Mouse (Mus musculus) liver, postnatal 0 days (tissue): ENCODE data around the gene Mier1. TPM values are rescaled to one million over a fixed set of nuclear protein-coding genes. Genes with fewer than 3 reads are reported as not detected.
A peak's percentile ranks its signal among the peaks of the same experiment; 100 is the strongest.

ENCODE experiments used
- ATAC-seq: fragments of 200-750 bp; cut with Nextera tagmentation; 2 replicates; pipeline ENCODE4 v1.8.0; 2017; ENCODE audit warnings: mild to moderate bottlenecking, moderate library complexity
- DNase-seq: peaks from one replicate; pipeline ENCODE4 v3.0.0-alpha.2; 2016
- H3K27ac ChIP-seq: fragments of 300-500 bp; sonication (generic); 2 replicates; pipeline ENCODE4 v1.5.1; 2014; ENCODE audit warnings: antibody characterized with exemption, moderate library complexity, mild to moderate bottlenecking, low read depth
- H3K27me3 ChIP-seq: fragments of 300-500 bp; sonication (generic); 2 replicates; pipeline ENCODE4 v1.6.1; 2014; ENCODE audit warnings: low read length, control low read depth, mixed read lengths; ENCODE audit not compliant: insufficient read depth
- H3K36me3 ChIP-seq: fragments of 300-500 bp; sonication (generic); replicated peaks from 2 replicates; pipeline ENCODE4 v1.6.1; 2014; ENCODE audit warnings: mild to moderate bottlenecking, control low read depth, low read length, moderate library complexity, mixed read lengths; ENCODE audit not compliant: insufficient read depth
- H3K4me1 ChIP-seq: fragments of 300-500 bp; sonication (generic); 2 replicates; pipeline ENCODE4 v1.6.1; 2014; ENCODE audit warnings: antibody characterized with exemption, mild to moderate bottlenecking, control low read depth; ENCODE audit not compliant: insufficient read depth
- H3K4me2 ChIP-seq: fragments of 300-500 bp; sonication (generic); 2 replicates; pipeline ENCODE4 v1.6.1; 2014; ENCODE audit warnings: low read depth, mild to moderate bottlenecking, low read length, moderate library complexity, mixed read lengths
- H3K4me3 ChIP-seq: fragments of 300-500 bp; sonication (generic); 2 replicates; pipeline ENCODE4 v1.5.1; 2014; ENCODE audit warnings: low read depth, low read length
- H3K9ac ChIP-seq: fragments of 300-500 bp; sonication (generic); replicated peaks from 2 replicates; pipeline ENCODE4 v1.6.1; 2014; ENCODE audit warnings: mild to moderate bottlenecking, moderate library complexity
- H3K9me3 ChIP-seq: fragments of 300-500 bp; sonication (generic); 2 replicates; pipeline ENCODE4 v1.6.1; 2016; ENCODE audit warnings: mild to moderate bottlenecking, control low read depth, low read length, mixed read lengths
- CTCF ChIP-seq: sonication (generic); IDR thresholded peaks from 2 replicates; pipeline ENCODE4 v1.5.1; 2016; ENCODE audit warnings: antibody characterized with exemption, low read depth
- EP300 ChIP-seq: IDR thresholded peaks from 2 replicates; pipeline ENCODE4 v1.6.1; 2016; ENCODE audit warnings: antibody characterized with exemption, low read depth, mild to moderate bottlenecking
- WGBS: fragments of 180-500 bp; shearing (Covaris S2); extraction: QIAGEN DNeasy Blood & Tissue Kit; methylation state at CpG from one replicate; pipeline ENCODE4 v1.1.7; 2014; ENCODE audit not compliant: insufficient replicate concordance; 5-methylcytosine and 5-hydroxymethylcytosine counted together
- polyA plus RNA-seq: library from polyadenylated mRNA; unstranded; fragments of >200 nt; fragmentation: Nextera tagmentation; extraction: Ambion mirVana; gene quantifications from 2 replicates; pipeline ENCODE4 v1.2.1, GENCODE M21; 2015

Gene Mier1
- polyA plus RNA-seq, 1 experiment from 2014 or later = 25.4 TPM

DNA sequence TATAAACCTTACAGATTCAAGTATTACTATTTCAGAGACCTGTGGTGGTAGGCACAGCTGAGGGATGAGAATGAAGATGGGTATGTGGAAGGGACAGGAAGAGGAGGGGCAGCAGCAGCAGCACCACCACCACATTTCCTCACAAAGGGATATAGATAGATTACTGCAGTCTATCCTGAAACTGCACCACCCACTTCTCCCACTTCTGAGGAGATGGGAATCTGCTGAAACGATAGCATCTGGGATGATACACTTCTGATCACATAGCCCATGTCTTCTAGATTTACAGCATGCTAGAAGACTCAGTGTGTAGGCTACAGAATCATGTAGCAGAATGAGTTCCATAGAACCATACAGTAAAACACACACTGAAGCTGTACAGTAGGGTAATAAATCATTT is 63.5 kb downstream of the Mier1 start:
- H3K27me3 ChIP-seq = no peaks in the 10 kb centered on the region
- TF ChIP-seq CTCF (no peak), EP300 (no peak)
- H3K4me3 ChIP-seq = no peak overlapping the region
- peaks cover 10% of the 10 kb centered on the region for H3K36me3 ChIP-seq
- H3K9ac ChIP-seq = no peak overlapping the region
- 82% methylated on average over 1 of the region's 1 CpGs for WGBS
- no peaks in the 10 kb centered on the region for H3K4me1 ChIP-seq
- DNase-seq (no peak), ATAC-seq (no peak)
- no peaks in the 10 kb centered on the region for H3K9me3 ChIP-seq
- no peak overlapping the region for H3K27ac ChIP-seq
- no peak overlapping the region for H3K4me2 ChIP-seq

DNA sequence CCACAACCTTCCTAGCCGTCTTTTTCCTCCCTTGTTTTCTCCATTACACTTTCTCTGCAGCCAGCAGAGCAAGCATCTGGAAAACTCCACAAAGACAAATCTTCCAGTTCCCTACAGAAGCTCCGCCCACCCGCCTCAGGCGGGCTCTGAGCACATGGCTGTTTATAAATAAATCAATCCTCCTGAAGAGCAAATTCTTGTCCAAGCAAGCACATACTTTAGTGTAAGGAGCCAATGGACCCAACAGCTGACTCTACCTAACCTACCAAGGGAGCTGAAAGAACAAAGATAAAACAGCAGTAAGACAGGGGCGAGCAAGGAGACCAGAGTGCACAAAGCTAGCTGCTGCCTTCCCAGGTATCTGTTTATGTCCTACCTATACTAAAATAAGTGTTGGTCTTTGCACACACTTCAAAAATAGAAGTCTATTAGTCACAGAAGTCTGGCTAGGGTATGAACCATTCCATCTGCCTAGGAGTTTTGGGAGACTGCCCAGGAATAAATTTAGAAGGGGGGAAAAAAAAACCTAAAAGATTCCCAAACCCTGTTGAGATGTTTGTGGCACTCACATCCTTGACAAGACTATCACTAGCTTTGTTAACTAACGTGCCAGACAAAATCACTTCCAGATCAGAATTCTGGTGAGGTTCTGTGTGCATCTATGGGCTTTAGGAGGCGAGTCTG is 64.6 kb downstream of the Mier1 start:
- no peak overlapping the region for H3K27ac ChIP-seq

DNA sequence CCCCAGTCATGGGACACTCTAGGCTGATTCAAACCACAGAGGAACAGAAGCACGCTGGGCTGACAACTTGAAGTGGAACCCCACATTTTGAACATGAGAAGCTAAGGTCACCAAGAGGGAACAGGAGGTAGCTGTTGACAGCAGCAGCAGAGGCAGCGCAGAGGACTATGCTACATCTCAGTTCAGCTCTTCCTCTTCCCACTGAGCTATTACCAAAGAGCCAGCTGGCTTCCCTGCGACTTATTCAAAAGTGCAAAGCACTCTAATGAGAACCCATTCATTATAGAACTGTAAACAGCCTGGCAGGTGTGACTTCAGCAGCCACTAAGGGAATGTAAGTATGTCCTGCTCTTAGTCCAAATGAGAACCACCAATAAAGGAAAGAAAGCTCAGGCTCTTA is 65.4 kb downstream of the Mier1 start:
- Histone ChIP-seq H3K9me3 (no peaks in the 10 kb centered on the region), H3K27ac (no peak overlapping the region), H3K4me2 (no peak overlapping the region), H3K4me3 (no peak overlapping the region), H3K36me3 (peaks cover 16% of the 10 kb centered on the region), H3K27me3 (no peaks in the 10 kb centered on the region), H3K9ac (no peak overlapping the region), H3K4me1 (no peaks in the 10 kb centered on the region)
- TF ChIP-seq CTCF (no peak), EP300 (no peak)
- WGBS = 78% methylated on average over 3 of the region's 3 CpGs
- no peak for ATAC-seq
- no peak for DNase-seq

More for the DNA sequence above, 64.6 kb downstream of the Mier1 start:
- Histone ChIP-seq H3K4me1 (no peaks in the 10 kb centered on the region), H3K9ac (no peak overlapping the region), H3K9me3 (no peaks in the 10 kb centered on the region), H3K4me3 (no peak overlapping the region), H3K36me3 (peaks cover 13% of the 10 kb centered on the region), H3K27me3 (no peaks in the 10 kb centered on the region), H3K4me2 (no peak overlapping the region)
- DNase-seq (no peak), ATAC-seq (no peak)
- WGBS = 78% methylated on average over 7 of the region's 7 CpGs
- TF ChIP-seq CTCF (no peak), EP300 (no peak)

DNA sequence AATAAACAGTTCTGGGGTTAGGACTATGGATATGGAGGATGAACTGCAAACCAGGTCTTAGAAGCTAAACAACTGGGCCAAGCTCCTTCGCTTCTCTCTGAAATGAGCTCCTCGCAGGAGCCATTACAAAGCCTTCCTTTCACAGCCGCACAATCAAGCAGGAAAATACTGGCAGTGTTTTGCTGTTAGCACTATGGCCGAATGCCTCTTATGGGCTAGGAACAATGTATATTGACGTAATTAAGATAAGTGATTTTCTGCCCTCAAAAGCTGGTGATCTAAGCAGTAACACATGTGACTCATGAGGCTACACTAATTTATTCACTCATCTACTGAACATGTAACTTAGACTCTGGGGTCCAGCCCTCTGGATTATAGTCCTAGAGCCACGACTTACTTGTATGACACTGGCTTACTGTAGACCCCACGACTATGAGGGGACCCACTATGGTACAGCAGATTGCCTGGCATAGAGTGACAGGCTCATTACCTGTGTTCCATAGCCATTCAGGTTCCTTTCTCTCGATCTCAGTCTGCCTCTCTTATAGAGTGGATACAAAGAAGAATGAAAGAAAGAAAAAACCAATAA is 66.2 kb downstream of the Mier1 start:
- Histone ChIP-seq H3K27ac (no peak overlapping the region), H3K4me1 (no peaks in the 10 kb centered on the region), H3K36me3 (peaks cover 16% of the 10 kb centered on the region), H3K27me3 (no peaks in the 10 kb centered on the region), H3K4me2 (no peak overlapping the region), H3K9ac (no peak overlapping the region), H3K9me3 (no peaks in the 10 kb centered on the region), H3K4me3 (no peak overlapping the region)
- DNase-seq (no peak), ATAC-seq (no peak)
- whole genome bisulfite sequencing = 83% methylated on average over 8 of the region's 8 CpGs
- no peak for TF ChIP-seq EP300
- TF ChIP-seq CTCF = no peak

DNA sequence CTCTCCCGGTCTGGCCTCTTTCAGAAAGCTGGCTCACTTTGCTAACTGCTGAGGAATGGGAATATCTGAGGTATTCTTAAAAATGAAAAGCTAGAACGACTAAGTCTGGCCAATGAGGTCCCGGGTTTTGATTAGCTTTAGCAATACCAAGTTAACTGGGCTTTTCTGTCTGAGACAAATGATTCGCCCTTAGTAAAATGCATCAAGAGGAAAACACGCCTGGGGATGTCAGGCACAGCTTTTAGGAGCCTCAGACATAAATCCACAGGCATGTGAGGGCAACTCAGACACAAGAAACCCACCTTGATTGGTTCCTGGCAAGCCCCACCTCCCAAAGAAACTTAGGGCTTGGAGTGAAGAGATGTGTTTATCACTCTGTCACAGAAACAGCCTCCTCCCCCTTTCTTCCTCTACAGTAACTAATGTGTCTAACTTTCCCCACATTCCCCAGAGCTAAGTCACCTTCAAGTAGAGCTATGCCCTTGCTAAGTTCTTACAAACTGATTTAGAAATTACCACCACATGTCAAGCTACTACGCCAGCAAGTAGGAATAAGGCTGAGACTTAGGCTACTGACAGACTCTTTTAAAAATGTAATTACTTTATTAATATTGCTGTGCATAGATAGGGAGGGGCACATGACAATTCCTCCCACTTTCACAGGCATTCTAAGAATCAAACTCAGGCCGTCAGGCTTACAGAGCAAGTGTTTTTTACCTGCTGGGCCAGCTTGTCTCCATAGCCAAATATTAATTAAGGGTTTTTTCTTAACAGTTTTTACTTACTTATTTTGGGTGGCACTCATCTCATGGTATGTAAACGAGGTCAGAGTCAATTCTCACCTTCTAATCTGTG is 74.8 kb downstream of the Mier1 start:
- Histone ChIP-seq H3K4me1 (0 out of 2 replicates have a peak, but pooled peaks cover 2% of the 10 kb centered on the region), H3K9ac (no peak overlapping the region), H3K36me3 (peaks cover 30% of the 10 kb centered on the region), H3K27ac (no peak overlapping the region), H3K4me2 (no peak overlapping the region; the same call in 1 of the 2 replicates), H3K27me3 (no peaks in the 10 kb centered on the region), H3K9me3 (no peaks in the 10 kb centered on the region), H3K4me3 (no peak overlapping the region)
- WGBS = 77% methylated on average over 8 of the region's 8 CpGs
- TF ChIP-seq EP300 (0 out of 2 replicates have a peak, but pooled peaks have one; percentile 23), CTCF (no peak)
- no peak for DNase-seq
- ATAC-seq = peak; percentile 82

DNA sequence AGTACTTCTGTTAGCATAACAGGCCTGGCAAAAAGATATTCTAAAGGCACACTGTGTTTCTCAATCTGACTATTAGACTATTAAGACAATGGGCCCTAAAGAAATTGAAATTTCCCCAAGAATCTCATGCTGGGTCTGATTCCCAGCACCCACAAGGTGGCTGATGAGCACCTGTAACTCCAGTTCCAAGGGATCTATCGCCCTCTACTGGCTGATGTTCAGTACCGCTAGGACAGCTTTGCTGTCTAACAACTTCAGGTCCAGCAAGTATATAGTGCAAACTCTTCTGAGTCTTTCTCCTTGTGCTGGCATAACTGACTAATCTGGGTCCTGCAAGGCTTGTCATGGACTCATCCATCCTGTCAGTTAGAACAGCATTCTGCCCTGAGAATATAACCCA is 78.2 kb downstream of the Mier1 start:
- H3K4me3 ChIP-seq = no peak overlapping the region
- H3K9ac ChIP-seq = no peak overlapping the region
- H3K4me2 ChIP-seq = no peak overlapping the region
- peak; percentile 49 for TF ChIP-seq CTCF
- TF ChIP-seq EP300 = no peak
- ATAC-seq (peak; percentile 8; the same call in 1 of the 2 replicates), DNase-seq (no peak)
- WGBS = 80% methylated on average over 2 of the region's 2 CpGs
- no peaks in the 10 kb centered on the region for H3K27me3 ChIP-seq
- H3K4me1 ChIP-seq = 0 out of 2 replicates have a peak, but pooled peaks cover 2% of the 10 kb centered on the region
- no peaks in the 10 kb centered on the region for H3K9me3 ChIP-seq
- peaks cover 36% of the 10 kb centered on the region for H3K36me3 ChIP-seq
- H3K27ac ChIP-seq = no peak overlapping the region
